Mouse (Mus musculus): ENCODE results near the gene Vmn1r32. TPM values are rescaled to one million over a fixed set of nuclear protein-coding genes. Genes with fewer than 3 reads are reported as not detected.

Vmn1r32 gene
- not detected for total RNA-seq (2021)
- long read RNA-seq, experiment 1 = 0 reads
- long read RNA-seq, experiment 2 = 0 reads

- DNase-seq (ENCODE audit: low spot score in 2 of 2) = no peak
Observed at GRCm38 (mm10) chr6:66559996-66560395, at the start of gene Vmn1r32. Gene Vmn1r32 (minus strand): TSS chr6:66560096.

GRCm38 (mm10) chr6:66595804-66596203 lies 35.9 kb upstream of the Vmn1r32 start:
- no peak for DNase-seq (ENCODE audit: low spot score in 2 of 2)

- DNase-seq (ENCODE audit: low spot score in 2 of 2) = no peak
Observed at GRCm38 (mm10) chr6:66535966-66536365, 23.9 kb downstream of the Vmn1r32 start.

- peak; percentile 94 to 97 for DNase-seq (ENCODE audit: low spot score in 2 of 2)
Observed at GRCm38 (mm10) chr6:66535028-66535862, 24.7 kb downstream of the Vmn1r32 start, which contains the start of gene Mad2l1. Gene Mad2l1 (plus strand): TSS chr6:66535390.

GRCm38 (mm10) chr6:66534366-66534941 lies 25.4 kb downstream of the Vmn1r32 start:
- DNase-seq (ENCODE audit: low spot score in 2 of 2) = no peak

- DNase-seq (ENCODE audit: low spot score in 2 of 2) = peak in 1 of 2 experiments; percentile 83
Observed at GRCm38 (mm10) chr6:66533241-66533640, 26.7 kb downstream of the Vmn1r32 start.

GRCm38 (mm10) chr6:66528386-66528785 lies 31.5 kb downstream of the Vmn1r32 start:
- DNase-seq (ENCODE audit: low spot score in 2 of 2) = no peak

- DNase-seq (ENCODE audit: low spot score in 2 of 2) = no peak
Observed at GRCm38 (mm10) chr6:66516368-66516767, 43.5 kb downstream of the Vmn1r32 start.

Other genes starting within 250 kb of the Vmn1r32 start
- 1 to 10 TPM; 5.1 to 7.3 TPM for gene Mad2l1, start 24.7 kb downstream of the Vmn1r32 start, total RNA-seq (2021)
- gene Vmn1r33, start 58.2 kb upstream of the Vmn1r32 start, total RNA-seq (2021) = not detected
- not detected for gene Vmn1r34, start 83.8 kb upstream of the Vmn1r32 start, total RNA-seq (2021)
- gene Vmn1r35, start 125.8 kb upstream of the Vmn1r32 start, total RNA-seq (2021) = not detected
- gene Vmn1r36, start 159.1 kb upstream of the Vmn1r32 start, total RNA-seq (2021) = not detected
- gene Vmn1r37, start 169.3 kb upstream of the Vmn1r32 start, total RNA-seq (2021) = not detected
- not detected for gene Vmn1r38, start 222.5 kb upstream of the Vmn1r32 start, total RNA-seq (2021)

Data from layer of hippocampus, postnatal 14 days (tissue).